Mouse (Mus musculus) Patski (cell line): ENCODE data around the gene Fzd7. TPM values are rescaled to one million over a fixed set of nuclear protein-coding genes. Genes with fewer than 3 reads are reported as not detected.

ENCODE experiments used
- ATAC-seq: fragments of 100-300 bp; one replicate; pipeline ENCODE4 v1.8.0; 2021
- CTCF ChIA-PET: fragments of 350-600 bp; sonication (Branson Sonifier 250); formaldehyde crosslinking; loops from one replicate; lab custom pipeline; 2022; ENCODE audit warnings: inconsistent platforms; lab: Charles Lee
- POLR2A ChIA-PET: fragments of 350-600 bp; sonication (Branson Sonifier 250); formaldehyde crosslinking; loops from one replicate; lab custom pipeline; 2022; ENCODE audit warnings: antibody characterized with exemption, inconsistent platforms; lab: Charles Lee
- DNase-seq: peaks from one replicate; pipeline ENCODE4 v3.0.0-alpha.2; 2011; ENCODE audit warnings: low read depth, low spot score
- H3K27me3 ChIP-seq: fragments of 371-371 bp; one replicate; pipeline ENCODE4 v1.5.1; 2021
- CTCF ChIP-seq: fragments of 100-300 bp; IDR thresholded peaks from one replicate; pipeline ENCODE4 v1.5.1; 2021
- in situ Hi-C: fragments of 300-500 bp; cut with MboI; formaldehyde crosslinking; loops from 3 replicates; pipeline ENCODE4 v1.11.1; 2018; ENCODE audit warnings: low pct_unique_long_range_greater_than_20kb, mixed read lengths
- polyA plus RNA-seq: library from polyadenylated mRNA; unstranded; gene quantifications from one replicate; pipeline ENCODE4 v1.2.3, GENCODE M21; 2021

Gene Fzd7
- polyA plus RNA-seq, 1 experiment from 2014 or later = 30.8 TPM

GRCm38 (mm10) chr1:59445242-59445641 lies 37.0 kb upstream of the Fzd7 start:
- ChIA-PET CTCF (no interaction called here), POLR2A (interaction anchor here (1.2 kb wide), 1 partner anchor 152 kb away, joined by 15 read pairs; no protein-coding TSS in a partner anchor)
- TF ChIP-seq CTCF = no peak
- H3K27me3 ChIP-seq = no peaks in the 10 kb centered on the region
- ATAC-seq = no peak
- in situ Hi-C loops = no loop called here
- no peak for DNase-seq

- DNase-seq = no peak
- no peak for TF ChIP-seq CTCF
- POLR2A ChIA-PET = no interaction called here
- in situ Hi-C loops = no loop called here
- CTCF ChIA-PET = interaction anchor here (1.3 to 1.5 kb wide), 2 partner anchors 15 to 16 kb away, joined by 3 to 4 read pairs; no protein-coding TSS in a partner anchor
- no peaks in the 10 kb centered on the region for H3K27me3 ChIP-seq
- no peak for ATAC-seq
Measured at GRCm38 (mm10) chr1:59448497-59449270, 33.5 kb upstream of the Fzd7 start.

- ATAC-seq = no peak
- DNase-seq = no peak
- CTCF ChIA-PET = interaction anchor here (1.3 to 1.5 kb wide), 2 partner anchors 15 to 16 kb away, joined by 3 to 4 read pairs; no protein-coding TSS in a partner anchor
- H3K27me3 ChIP-seq = no peaks in the 10 kb centered on the region
- no peak for TF ChIP-seq CTCF
- in situ Hi-C loops = no loop called here
- POLR2A ChIA-PET = no interaction called here
Measured at GRCm38 (mm10) chr1:59449423-59449822, 32.8 kb upstream of the Fzd7 start.

GRCm38 (mm10) chr1:59450896-59451295 lies 31.3 kb upstream of the Fzd7 start:
- ATAC-seq (no peak), DNase-seq (no peak)
- POLR2A ChIA-PET = no interaction called here
- TF ChIP-seq CTCF = no peak
- in situ Hi-C loops = no loop called here
- CTCF ChIA-PET = no interaction called here
- H3K27me3 ChIP-seq = no peaks in the 10 kb centered on the region

GRCm38 (mm10) chr1:59451584-59451983 lies 30.6 kb upstream of the Fzd7 start:
- no peak for DNase-seq
- TF ChIP-seq CTCF = no peak
- no peak for ATAC-seq
- CTCF ChIA-PET = no interaction called here
- in situ Hi-C loops = no loop called here
- POLR2A ChIA-PET = no interaction called here
- H3K27me3 ChIP-seq = no peaks in the 10 kb centered on the region

GRCm38 (mm10) chr1:59456825-59457224 lies 25.4 kb upstream of the Fzd7 start:
- TF ChIP-seq CTCF = no peak
- ChIA-PET POLR2A (interaction anchor here (0.6 to 0.7 kb wide), 3 partner anchors 26 to 213 kb away, joined by 5 read pairs; no protein-coding TSS in a partner anchor), CTCF (interaction anchor here (0.7 to 1.8 kb wide), 3 partner anchors 9 to 18 kb away, joined by 3 to 6 read pairs (median 4); no protein-coding TSS in a partner anchor)
- no peak for DNase-seq
- H3K27me3 ChIP-seq = no peaks in the 10 kb centered on the region
- in situ Hi-C loops = no loop called here
- no peak for ATAC-seq

- in situ Hi-C loops = no loop called here
- no peak for TF ChIP-seq CTCF
Measured at GRCm38 (mm10) chr1:59457873-59458272, 24.4 kb upstream of the Fzd7 start.

GRCm38 (mm10) chr1:59458886-59459285 lies 23.3 kb upstream of the Fzd7 start:
- ChIA-PET CTCF (no interaction called here), POLR2A (interaction anchor here (1.7 kb wide), 1 partner anchor 13 kb away, joined by 7 read pairs; no protein-coding TSS in a partner anchor)
- no peak for TF ChIP-seq CTCF
- DNase-seq = no peak
- in situ Hi-C loops = no loop called here
- ATAC-seq = no peak
- no peaks in the 10 kb centered on the region for H3K27me3 ChIP-seq

More at GRCm38 (mm10) chr1:59457873-59458272, 24.4 kb upstream of the Fzd7 start:
- CTCF ChIA-PET = interaction anchor here (1.8 kb wide), 1 partner anchor 8 kb away, joined by 6 read pairs; no protein-coding TSS in a partner anchor
- POLR2A ChIA-PET = interaction anchor here (1.7 kb wide), 1 partner anchor 12 kb away, joined by 7 read pairs; no protein-coding TSS in a partner anchor
- no peaks in the 10 kb centered on the region for H3K27me3 ChIP-seq
- DNase-seq (no peak), ATAC-seq (no peak)

- no peak for ATAC-seq
- CTCF ChIA-PET = interaction anchor here (0.6 to 1.5 kb wide), 3 partner anchors 7 to 16 kb away, joined by 3 to 6 read pairs (median 4); no protein-coding TSS in a partner anchor
- no peak for TF ChIP-seq CTCF
- in situ Hi-C loops = no loop called here
- H3K27me3 ChIP-seq = no peaks in the 10 kb centered on the region
- POLR2A ChIA-PET = no interaction called here
- DNase-seq = no peak
Measured at GRCm38 (mm10) chr1:59464696-59465639, 17.3 kb upstream of the Fzd7 start.

- H3K27me3 ChIP-seq = no peaks in the 10 kb centered on the region
- ChIA-PET POLR2A (no interaction called here), CTCF (interaction anchor here (1.5 kb wide), 2 partner anchors 8 to 12 kb away, joined by 3 to 6 read pairs; no protein-coding TSS in a partner anchor)
- ATAC-seq = no peak
- no peak for TF ChIP-seq CTCF
- DNase-seq = no peak
- in situ Hi-C loops = no loop called here
Measured at GRCm38 (mm10) chr1:59465640-59466008, 16.6 kb upstream of the Fzd7 start.
